Mouse (Mus musculus) stomach, embryonic 14.5 days (tissue): ENCODE data around the gene Ttpal. TPM values are rescaled to one million over a fixed set of nuclear protein-coding genes. Genes with fewer than 3 reads are reported as not detected.
A peak's percentile ranks its signal among the peaks of the same experiment; 100 is the strongest.
"Not testable (repeated sequence)": the region's sequence is repeated elsewhere in the genome, so short reads cannot be mapped to it uniquely, and the experiment has no call there.

Experiments
- ATAC-seq: fragments of 200-750 bp; cut with Nextera tagmentation; 2 replicates; pipeline ENCODE4 v1.8.0; 2017; ENCODE audit warnings: low read depth, moderate TSS enrichment; ENCODE audit not compliant: insufficient number of reproducible peaks, insufficient read depth, low FRiP score
- H3K27ac ChIP-seq: fragments of 300-500 bp; sonication (generic); 2 replicates; pipeline ENCODE4 v1.5.1; 2014; ENCODE audit warnings: mild to moderate bottlenecking, low read length, moderate library complexity, mixed read lengths
- H3K27me3 ChIP-seq: fragments of 300-500 bp; sonication (generic); 2 replicates; pipeline ENCODE4 v1.6.1; 2014; ENCODE audit warnings: low read length, control low read depth, mixed read lengths; ENCODE audit not compliant: control insufficient read depth, insufficient read depth
- H3K36me3 ChIP-seq: fragments of 300-500 bp; sonication (generic); 2 replicates; pipeline ENCODE4 v1.6.1; 2014; ENCODE audit warnings: mild to moderate bottlenecking, control low read depth, low read length, moderate library complexity, mixed read lengths; ENCODE audit not compliant: control insufficient read depth, insufficient read depth
- H3K4me1 ChIP-seq: fragments of 300-500 bp; sonication (generic); 2 replicates; pipeline ENCODE4 v1.6.1; 2014; ENCODE audit warnings: low read length, control low read depth, mixed read lengths; ENCODE audit not compliant: control insufficient read depth, insufficient read depth
- H3K4me2 ChIP-seq: fragments of 300-500 bp; sonication (generic); replicated peaks from 2 replicates; pipeline ENCODE4 v1.6.1; 2014; ENCODE audit warnings: low read depth, low read length, control low read depth
- H3K4me3 ChIP-seq: fragments of 300-500 bp; sonication (generic); 2 replicates; pipeline ENCODE4 v1.5.1; 2014; ENCODE audit warnings: low read depth, low read length, control low read depth
- H3K9ac ChIP-seq: fragments of 300-500 bp; sonication (generic); replicated peaks from 2 replicates; pipeline ENCODE4 v1.6.1; 2014; ENCODE audit warnings: low read depth, mild to moderate bottlenecking, control low read depth, low read length, moderate library complexity, mixed read lengths
- H3K9me3 ChIP-seq: fragments of 300-500 bp; sonication (generic); 2 replicates; pipeline ENCODE4 v1.6.1; 2016; ENCODE audit warnings: low read depth, low read length, control low read depth; ENCODE audit not compliant: control insufficient read depth
- WGBS: fragments of 180-500 bp; shearing (Covaris S2); extraction: QIAGEN DNeasy Blood & Tissue Kit; methylation state at CpG from one replicate; pipeline ENCODE4 v1.1.7; 2014; 5-methylcytosine and 5-hydroxymethylcytosine counted together
- polyA plus RNA-seq: library from polyadenylated mRNA; unstranded; fragments of >200 nt; fragmentation: Nextera tagmentation; extraction: Ambion mirVana; gene quantifications from 2 replicates; pipeline ENCODE4 v1.2.1, GENCODE M21; 2014

Ttpal gene
- polyA plus RNA-seq, 1 experiment from 2014 or later = 39.6 TPM

DNA sequence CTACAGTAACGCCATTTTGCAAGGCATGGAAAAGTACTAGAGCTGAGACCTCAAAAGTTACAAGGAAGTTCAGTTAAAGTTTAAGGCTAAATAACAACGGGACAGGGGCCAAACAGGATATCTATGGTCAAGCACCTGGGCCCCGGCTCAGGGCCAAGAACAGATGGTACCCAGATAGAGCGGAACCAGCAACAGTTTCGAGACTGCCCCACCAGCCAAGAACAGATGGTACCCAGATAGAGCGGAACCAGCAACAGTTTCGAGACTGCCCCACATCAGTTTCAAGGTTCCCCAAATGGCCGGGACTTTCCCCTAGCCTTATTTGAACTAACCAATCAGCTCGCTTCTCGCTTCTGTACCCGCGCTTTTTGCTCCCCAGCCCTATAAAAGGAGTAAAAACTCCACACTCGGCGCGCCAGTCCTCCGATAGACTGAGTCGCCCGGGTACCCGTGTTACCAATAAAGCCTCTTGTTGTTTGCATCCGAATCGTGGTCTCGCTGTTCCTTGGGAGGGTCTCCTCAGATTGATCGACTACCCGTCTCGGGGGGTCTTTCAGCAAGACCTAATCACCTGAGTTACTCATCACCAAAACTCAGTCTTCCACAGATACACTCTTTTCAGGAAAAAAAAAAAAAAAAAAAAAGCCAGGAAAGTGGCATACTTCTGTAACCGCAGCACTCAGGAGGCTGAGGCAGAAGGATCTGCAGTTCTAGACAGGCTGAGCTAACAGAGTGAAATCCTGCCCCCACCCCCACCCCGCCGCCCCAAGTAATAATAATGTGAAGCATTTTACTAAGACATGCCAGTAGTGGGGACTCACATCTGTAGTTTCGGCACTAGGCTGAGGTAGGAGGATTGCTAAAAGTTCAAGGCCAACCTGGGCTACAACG lies 40.8 kb downstream of the Ttpal start:
- WGBS = 93% methylated on average over 30 of the region's 30 CpGs
- H3K4me3 ChIP-seq = peak overlapping the region; percentile 87; the same call in 1 of the 2 replicates
- H3K27ac ChIP-seq = peak overlapping the region; percentile 52
- peak overlapping the region; percentile 49; the same call in 1 of the 2 replicates for H3K4me2 ChIP-seq
- H3K9ac ChIP-seq = no peak overlapping the region
- H3K9me3 ChIP-seq = no peaks in the 10 kb centered on the region
- H3K27me3 ChIP-seq = no peaks in the 10 kb centered on the region
- no peak for ATAC-seq
- H3K36me3 ChIP-seq = no peaks in the 10 kb centered on the region; the same call in 1 of the 2 replicates
- H3K4me1 ChIP-seq = peaks cover 13% of the 10 kb centered on the region

DNA sequence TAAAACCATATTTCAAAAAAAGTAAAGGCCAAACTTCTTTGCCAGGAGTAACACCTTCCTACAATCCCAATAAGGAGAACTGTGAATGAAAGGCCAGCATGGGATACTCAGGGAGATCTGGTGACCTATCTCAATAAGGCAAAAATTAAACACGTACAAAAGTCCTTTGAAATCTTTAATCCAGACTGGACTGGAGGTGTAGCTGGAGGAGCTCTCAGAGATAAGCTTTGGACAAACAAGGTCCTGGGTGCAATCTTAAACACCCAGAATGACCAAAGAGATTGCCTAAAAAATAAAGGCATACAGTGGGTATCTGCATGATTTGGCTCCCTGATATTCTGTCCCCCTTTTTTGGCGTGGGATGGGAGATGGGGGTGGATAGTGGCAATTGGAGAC lies 41.5 kb downstream of the Ttpal start:
- 58% methylated on average over 2 of the region's 2 CpGs for WGBS
- Histone ChIP-seq H3K4me2 (peak overlapping the region; percentile 49), H3K27ac (peak overlapping the region; percentile 99; the same call in 1 of the 2 replicates), H3K9ac (no peak overlapping the region), H3K36me3 (no peaks in the 10 kb centered on the region; the same call in 1 of the 2 replicates), H3K4me1 (peaks cover 13% of the 10 kb centered on the region), H3K4me3 (peak overlapping the region; percentile 87), H3K9me3 (no peaks in the 10 kb centered on the region), H3K27me3 (no peaks in the 10 kb centered on the region)
- ATAC-seq = no peak

DNA sequence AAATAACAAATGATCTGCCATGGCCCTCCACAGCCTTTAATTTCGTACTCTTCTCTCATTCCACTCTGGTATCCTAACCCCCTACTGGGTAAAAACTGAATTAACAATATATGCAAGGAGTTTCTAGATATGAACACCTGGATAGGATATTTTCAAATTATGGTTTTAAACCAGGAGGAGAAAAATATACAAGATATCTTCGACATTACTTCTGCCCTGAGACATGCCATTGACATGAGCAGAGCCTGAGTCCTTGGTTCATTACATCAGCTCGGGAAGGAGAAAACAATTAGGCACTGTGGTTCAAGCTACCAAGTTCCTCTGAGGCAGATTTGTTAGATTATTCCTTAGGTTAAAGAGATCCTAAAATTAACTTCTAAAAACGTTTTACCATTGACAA lies 41.9 kb downstream of the Ttpal start:
- 7% methylated on average over 4 of the region's 4 CpGs for WGBS
- Histone ChIP-seq H3K4me1 (peaks cover 13% of the 10 kb centered on the region), H3K27me3 (no peaks in the 10 kb centered on the region), H3K4me3 (peak overlapping the region; percentile 87), H3K9ac (peak overlapping the region; percentile 86), H3K4me2 (peak overlapping the region; percentile 49), H3K36me3 (no peaks in the 10 kb centered on the region), H3K9me3 (no peaks in the 10 kb centered on the region), H3K27ac (peak overlapping the region; percentile 99)
- no peak for ATAC-seq

DNA sequence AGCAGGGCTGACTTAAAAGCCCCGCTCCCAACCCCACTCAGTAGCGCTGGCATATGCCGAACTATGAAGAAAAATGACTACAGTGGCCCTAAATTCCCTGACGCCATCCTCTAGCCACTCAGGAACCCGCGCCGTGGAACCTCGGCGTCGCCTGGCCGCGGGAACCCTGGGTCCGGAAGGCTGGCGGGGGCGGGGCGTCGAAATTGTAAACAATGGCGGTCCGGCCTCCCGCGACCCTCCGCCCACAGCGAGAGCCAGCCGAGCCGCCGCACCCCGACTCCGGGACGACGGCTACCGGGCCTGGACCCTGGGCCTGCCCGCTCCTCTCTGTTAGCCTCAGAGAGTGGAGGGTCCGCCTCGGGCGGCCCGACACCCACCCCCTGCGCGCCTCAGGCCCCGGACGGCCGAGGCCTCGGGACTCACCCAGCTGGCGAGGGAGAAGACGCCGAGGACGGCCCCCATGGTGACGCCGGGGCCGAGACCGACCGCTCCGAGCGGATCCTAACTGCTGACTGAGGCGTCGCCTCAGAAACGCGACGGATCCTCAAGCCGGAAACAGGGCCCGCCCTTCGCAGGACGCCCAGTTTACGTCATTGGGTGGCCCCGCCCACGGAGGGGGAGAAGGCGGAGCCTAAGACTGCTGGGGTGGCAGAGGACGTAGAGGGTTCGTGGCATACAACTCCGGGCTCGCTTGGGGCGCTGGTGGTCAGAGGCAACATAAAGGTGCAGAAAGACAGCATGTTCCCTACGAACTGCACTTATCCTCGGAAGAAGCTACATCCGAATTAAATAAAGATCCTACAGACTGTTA lies 42.7 kb downstream of the Ttpal start, which contains the start of gene Serinc3:
Gene Serinc3, minus strand, starts transcription at position 557 of the 811 bp plus-strand sequence.
- peak within 1 kb of the TSS; percentile 86 for H3K9ac ChIP-seq
- H3K4me2 ChIP-seq = peak within 1 kb of the TSS; percentile 49
- H3K4me1 ChIP-seq = peaks cover 13% of the 10 kb centered on the region
- no peaks in the 10 kb centered on the region for H3K36me3 ChIP-seq
- WGBS = under 1% methylated on average over 73 of the region's 74 CpGs
- peak within 1 kb of the TSS; percentile 87 for H3K4me3 ChIP-seq
- H3K9me3 ChIP-seq = no peaks in the 10 kb centered on the region; the same call in 1 of the 2 replicates
- no peaks in the 10 kb centered on the region for H3K27me3 ChIP-seq
- peak within 1 kb of the TSS; percentile 99 for H3K27ac ChIP-seq
- ATAC-seq = peak; percentile 94

DNA sequence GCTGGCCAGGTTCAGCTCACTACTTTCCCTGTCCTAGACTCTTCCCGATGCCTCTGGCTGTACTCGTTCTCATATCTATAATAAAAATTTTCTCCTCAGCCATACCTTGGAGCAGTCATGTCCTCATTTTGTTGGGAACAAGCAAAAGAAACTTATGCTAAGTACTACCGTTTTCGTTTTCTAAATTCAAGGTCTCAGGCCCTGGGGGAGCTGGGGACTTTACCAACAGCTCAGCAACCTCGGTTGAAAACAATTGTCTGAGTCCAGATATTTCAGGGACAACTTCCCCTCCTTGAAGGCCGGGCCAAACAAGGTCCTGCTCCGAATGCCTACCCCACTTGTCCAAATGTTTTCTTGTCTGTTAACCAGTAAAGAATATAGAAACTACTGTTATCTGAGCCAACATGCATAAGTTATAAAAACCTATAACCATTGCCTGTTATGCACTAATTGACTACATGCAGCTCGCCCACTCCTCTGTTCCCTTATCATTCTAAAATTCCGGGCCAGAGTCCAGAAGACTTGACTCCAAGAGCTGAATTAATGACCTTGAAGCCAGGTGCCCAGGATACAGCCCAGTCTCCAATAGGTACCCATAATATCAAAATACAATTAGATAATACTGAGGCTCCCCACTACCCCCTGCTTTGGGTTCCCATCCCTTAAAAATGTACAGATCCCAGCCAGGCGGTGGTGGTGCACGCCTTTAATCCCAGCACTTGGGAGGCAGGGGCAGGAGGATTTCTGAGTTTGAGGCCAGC lies 43.8 kb downstream of the Ttpal start:
- Histone ChIP-seq H3K4me3 (no peak overlapping the region), H3K4me2 (no peak overlapping the region), H3K9me3 (peaks cover 9% of the 10 kb centered on the region; the same call in 1 of the 2 replicates), H3K9ac (no peak overlapping the region), H3K36me3 (no peaks in the 10 kb centered on the region), H3K27ac (no peak overlapping the region), H3K4me1 (peaks cover 9% of the 10 kb centered on the region), H3K27me3 (no peaks in the 10 kb centered on the region)
- 75% methylated on average over 11 of the region's 11 CpGs for WGBS
- ATAC-seq = no peak

DNA sequence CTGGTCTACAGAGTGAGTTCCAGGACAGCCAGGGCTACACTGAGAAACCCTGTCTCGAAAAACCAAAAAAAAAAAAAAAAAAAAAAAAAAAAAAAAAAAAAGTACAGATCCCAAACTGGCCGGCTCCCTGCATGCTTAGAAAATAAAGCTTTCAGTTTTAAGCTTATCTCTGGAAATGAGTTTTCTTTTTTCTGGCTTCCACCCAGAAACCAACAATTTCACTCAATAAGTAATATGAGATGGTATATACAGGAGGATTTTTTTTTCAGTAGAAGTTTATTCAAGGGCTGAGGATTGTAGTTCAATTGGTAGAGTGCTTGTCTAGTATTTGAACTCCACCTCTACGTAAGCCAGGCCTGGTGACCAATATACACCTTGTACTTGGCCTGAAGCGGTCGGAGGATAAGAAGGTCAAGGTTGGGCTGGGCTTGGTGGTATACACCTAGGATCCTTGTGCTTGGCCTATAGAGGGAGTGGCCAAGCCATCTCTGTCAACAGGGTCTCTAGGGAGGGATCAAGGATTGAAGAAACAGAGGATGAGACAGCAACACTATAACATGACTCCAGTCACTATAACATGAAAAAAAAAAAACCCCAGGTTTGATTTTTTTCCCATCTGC lies 44.5 kb downstream of the Ttpal start:
- no peak overlapping the region for H3K4me3 ChIP-seq
- no peak overlapping the region for H3K27ac ChIP-seq
- H3K9me3 ChIP-seq = peaks cover 9% of the 10 kb centered on the region; the same call in 1 of the 2 replicates
- no peaks in the 10 kb centered on the region for H3K27me3 ChIP-seq
- H3K36me3 ChIP-seq = no peaks in the 10 kb centered on the region
- no peak overlapping the region for H3K4me2 ChIP-seq
- peaks cover 9% of the 10 kb centered on the region for H3K4me1 ChIP-seq
- ATAC-seq = no peak
- WGBS = 75% methylated on average over 5 of the region's 5 CpGs
- no peak overlapping the region for H3K9ac ChIP-seq

DNA sequence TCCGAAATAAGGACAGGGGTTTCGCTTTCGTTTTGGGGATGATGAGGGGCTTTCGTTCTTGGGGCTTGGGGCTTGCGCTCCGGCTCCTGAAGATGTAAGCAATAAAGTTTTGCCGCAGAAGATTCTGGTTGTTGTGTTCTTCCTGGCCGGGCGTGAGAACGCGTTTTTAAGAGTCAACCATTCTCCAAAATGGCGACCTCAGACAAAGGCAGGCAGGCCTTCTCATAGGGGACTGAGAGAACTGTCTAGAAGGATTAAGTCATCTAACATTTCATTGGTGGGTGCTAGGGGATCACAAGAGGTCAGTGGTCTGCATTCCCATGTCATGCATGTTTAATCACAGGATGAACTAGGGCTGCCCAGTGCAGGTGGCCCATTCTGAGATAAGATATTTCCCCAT lies 53.6 kb downstream of the Ttpal start:
- H3K9ac ChIP-seq, H3K4me3 ChIP-seq, H3K27me3 ChIP-seq, H3K27ac ChIP-seq, H3K4me1 ChIP-seq, ATAC-seq, H3K4me2 ChIP-seq, H3K36me3 ChIP-seq, H3K9me3 ChIP-seq: not testable (repeated sequence)
- 96% methylated on average over 7 of the region's 12 CpGs for WGBS
